Mouse (Mus musculus) B cell, adult (primary cell): Measurements from ENCODE around the gene Vps51. TPM values are rescaled to one million over a fixed set of nuclear protein-coding genes. Genes with fewer than 3 reads are reported as not detected.

Experiments
- total RNA-seq: library from RNA; stranded (reverse); gene quantifications from 4 replicates; pipeline ENCODE4 v1.2.4, GENCODE M21; 2023; ENCODE audit not compliant: inconsistent age

Vps51 gene
- total RNA-seq: 88.4 to 98.7 TPM (median 94.0 TPM) in 4 replicates

GRCm38 (mm10) chr19:6076564-6077393 lies at the start of gene Vps51:
Gene Vps51 (minus strand): TSS chr19:6077231.

GRCm38 (mm10) chr19:6117986-6118676 lies 41.1 kb upstream of the Vps51 start, which contains the start of gene Sac3d1:
Gene Sac3d1 (minus strand): TSS chr19:6118650.

GRCm38 (mm10) chr19:6105586-6105985 lies 28.6 kb upstream of the Vps51 start, which contains the start of gene Naaladl1:
Gene Naaladl1 (plus strand): TSS chr19:6105782.

GRCm38 (mm10) chr19:6094119-6094518 lies 17.1 kb upstream of the Vps51 start, which contains the start of gene AC131692.1:
Gene AC131692.1 (plus strand): TSS chr19:6094419.

GRCm38 (mm10) chr19:6084478-6085248 lies 7.6 kb upstream of the Vps51 start, which contains the start of the genes Zfpl1 and Cdca5:
Gene Zfpl1 (minus strand): TSS chr19:6084956.
Gene Cdca5 (plus strand): TSS chr19:6084983.

GRCm38 (mm10) chr19:6082156-6082555 lies 5.1 kb upstream of the Vps51 start, which contains the start of gene Gm28374:
Gene Gm28374 (minus strand): TSS chr19:6082256.

GRCm38 (mm10) chr19:6079983-6080480 lies 3.0 kb upstream of the Vps51 start, which contains the start of gene Tmem262:
Gene Tmem262 (plus strand): TSS chr19:6080033.

GRCm38 (mm10) chr19:6067724-6068415 lies 9.2 kb downstream of the Vps51 start, which contains the start of gene Tm7sf2:
Gene Tm7sf2 (minus strand): TSS chr19:6068373.

GRCm38 (mm10) chr19:6061021-6061533 lies 16.0 kb downstream of the Vps51 start, which contains the start of gene Znhit2:
Gene Znhit2 (plus strand): TSS chr19:6061192.

GRCm38 (mm10) chr19:6057313-6058096 lies 19.5 kb downstream of the Vps51 start, which contains the start of the genes Mrpl49 and Fau:
Gene Mrpl49 (minus strand): TSS chr19:6057785.
Gene Fau (plus strand): TSS chr19:6057844.

GRCm38 (mm10) chr19:6046294-6047153 lies 30.5 kb downstream of the Vps51 start, which contains the start of gene Syvn1:
Gene Syvn1 (plus strand): TSS chr19:6046576.

Other genes starting within 250 kb of the Vps51 start
- gene Frmd8, start 202.0 kb downstream of the Vps51 start, total RNA-seq: 29.4 to 40.1 TPM (median 35.7 TPM) in 4 replicates
- 21.3 to 29.7 TPM (median 22.3 TPM) in 4 replicates for gene Slc25a45, start 199.4 kb downstream of the Vps51 start, total RNA-seq
- 1.9 to 2.7 TPM (median 2.6 TPM) in 4 replicates for gene Tigd3, start 183.1 kb downstream of the Vps51 start, total RNA-seq
- 161 to 182 TPM (median 167 TPM) in 4 replicates for gene Dpf2, start 164.2 kb downstream of the Vps51 start, total RNA-seq
- gene Cdc42ep2, start 152.4 kb downstream of the Vps51 start, total RNA-seq: 0.29 to 0.69 TPM (median 0.35 TPM) in 3 of 4 replicates, not detected in the other
- gene Pola2, start 113.0 kb downstream of the Vps51 start, total RNA-seq: 73.1 to 80.6 TPM (median 74.2 TPM) in 4 replicates
- not detected in 4 replicates for gene Slc22a20, start 91.1 kb downstream of the Vps51 start, total RNA-seq
- gene Capn1, start 61.3 kb downstream of the Vps51 start, total RNA-seq: 82.1 to 108 TPM (median 91.6 TPM) in 4 replicates
- gene Syvn1, start 30.7 kb downstream of the Vps51 start, total RNA-seq: 176 to 196 TPM (median 188 TPM) in 4 replicates
- gene Mrpl49, start 19.4 kb downstream of the Vps51 start, total RNA-seq: 14.5 to 19.1 TPM (median 18.6 TPM) in 4 replicates
- gene Fau, start 19.4 kb downstream of the Vps51 start, total RNA-seq: 3,370 to 3,487 TPM (median 3,432 TPM) in 4 replicates
- gene Znhit2, start 16.0 kb downstream of the Vps51 start, total RNA-seq: 11.7 to 16.6 TPM (median 12.9 TPM) in 4 replicates
- 9.3 to 20.4 TPM (median 16.4 TPM) in 4 replicates for gene Tm7sf2, start 8.9 kb downstream of the Vps51 start, total RNA-seq
- gene Tmem262, start 2.8 kb upstream of the Vps51 start, total RNA-seq: not detected in 4 replicates
- gene Gm28374, start 5.0 kb upstream of the Vps51 start, total RNA-seq: 1.0 to 1.4 TPM in 2 of 4 replicates, not detected in the others
- gene Zfpl1, start 7.7 kb upstream of the Vps51 start, total RNA-seq: 52.4 to 58.0 TPM (median 54.3 TPM) in 4 replicates
- 1.4 to 3.9 TPM (median 2.2 TPM) in 4 replicates for gene Cdca5, start 7.8 kb upstream of the Vps51 start, total RNA-seq
- gene AC131692.1, start 17.2 kb upstream of the Vps51 start, total RNA-seq: not detected in 4 replicates
- not detected in 4 replicates for gene Naaladl1, start 28.6 kb upstream of the Vps51 start, total RNA-seq
- gene Sac3d1, start 41.4 kb upstream of the Vps51 start, total RNA-seq: 8.1 to 10.4 TPM (median 8.8 TPM) in 4 replicates
- 28.8 to 34.9 TPM (median 32.1 TPM) in 4 replicates for gene Snx15, start 51.1 kb upstream of the Vps51 start, total RNA-seq
- not detected in 4 replicates for gene Batf2, start 63.8 kb upstream of the Vps51 start, total RNA-seq
- gene Arl2, start 64.3 kb upstream of the Vps51 start, total RNA-seq: 28.2 to 35.1 TPM (median 33.3 TPM) in 4 replicates
- gene Majin, start 107.2 kb upstream of the Vps51 start, total RNA-seq: not detected in 4 replicates
- gene Gpha2, start 149.1 kb upstream of the Vps51 start, total RNA-seq: not detected in 4 replicates
- gene Ppp2r5b, start 158.6 kb upstream of the Vps51 start, total RNA-seq: 23.9 to 27.8 TPM (median 25.9 TPM) in 4 replicates
- gene Atg2a, start 164.4 kb upstream of the Vps51 start, total RNA-seq: 163 to 191 TPM (median 175 TPM) in 4 replicates
- gene Ehd1, start 199.5 kb upstream of the Vps51 start, total RNA-seq: 247 to 254 TPM (median 253 TPM) in 4 replicates
- gene Cdc42bpg, start 229.2 kb upstream of the Vps51 start, total RNA-seq: 13.9 to 18.0 TPM (median 15.4 TPM) in 4 replicates